Mouse (Mus musculus) hindbrain, embryonic 15.5 days (tissue): ENCODE measurements around the gene Robo1. TPM values are rescaled to one million over a fixed set of nuclear protein-coding genes. Genes with fewer than 3 reads are reported as not detected.

Experiments
- ATAC-seq: fragments of 200-750 bp; cut with Nextera tagmentation; 2 replicates; pipeline ENCODE4 v1.8.0; 2017; ENCODE audit warnings: low read depth, moderate number of reproducible peaks, moderate TSS enrichment; ENCODE audit not compliant: low FRiP score
- H3K27ac ChIP-seq: fragments of 300-500 bp; sonication (generic); replicated peaks from 2 replicates; pipeline ENCODE4 v1.5.1; 2015; ENCODE audit warnings: mild to moderate bottlenecking, inconsistent platforms
- H3K27me3 ChIP-seq: fragments of 300-500 bp; sonication (generic); 2 replicates; pipeline ENCODE4 v1.6.1; 2015; ENCODE audit warnings: control low read depth, inconsistent platforms
- H3K36me3 ChIP-seq: fragments of 300-500 bp; sonication (generic); 2 replicates; pipeline ENCODE4 v1.6.1; 2015; ENCODE audit warnings: control low read depth, inconsistent platforms
- H3K4me1 ChIP-seq: fragments of 300-500 bp; sonication (generic); replicated peaks from 2 replicates; pipeline ENCODE4 v1.6.1; 2015; ENCODE audit warnings: control low read depth, inconsistent platforms
- H3K4me2 ChIP-seq: fragments of 300-500 bp; sonication (generic); 2 replicates; pipeline ENCODE4 v1.6.1; 2015; ENCODE audit warnings: moderate library complexity, mild to moderate bottlenecking, inconsistent platforms
- H3K4me3 ChIP-seq: fragments of 300-500 bp; sonication (generic); 2 replicates; pipeline ENCODE4 v1.5.1; 2015; ENCODE audit warnings: mild to moderate bottlenecking, inconsistent platforms
- H3K9ac ChIP-seq: fragments of 300-500 bp; sonication (generic); 2 replicates; pipeline ENCODE4 v1.6.1; 2015; ENCODE audit warnings: inconsistent platforms
- H3K9me3 ChIP-seq: fragments of 300-500 bp; sonication (generic); 2 replicates; pipeline ENCODE4 v1.6.1; 2016; ENCODE audit warnings: control low read depth, inconsistent platforms
- WGBS: fragments of 180-500 bp; shearing (Covaris S2); methylation state at CpG from one replicate; pipeline ENCODE4 v1.1.7; 2015; 5-methylcytosine and 5-hydroxymethylcytosine counted together
- polyA plus RNA-seq: library from polyadenylated mRNA; unstranded; fragments of >200 nt; fragmentation: Nextera tagmentation; extraction: Ambion mirVana; gene quantifications from 2 replicates; pipeline ENCODE4 v1.2.1, GENCODE M21; 2015

Gene Robo1
- polyA plus RNA-seq, 1 experiment from 2014 or later: 33.1 TPM

GRCm38 (mm10) chr16:72622868-72623267 lies 314.8 kb downstream of the Robo1 start:
- Histone ChIP-seq H3K9ac (no peak overlapping the region), H3K27ac (no peak overlapping the region), H3K4me1 (0 out of 2 replicates have a peak, but pooled peaks cover 4% of the 10 kb centered on the region), H3K27me3 (no peaks in the 10 kb centered on the region), H3K9me3 (no peaks in the 10 kb centered on the region), H3K36me3 (no peaks in the 10 kb centered on the region), H3K4me2 (peak overlapping the region; percentile 3; the same call in 1 of the 2 replicates), H3K4me3 (no peak overlapping the region)
- no peak for ATAC-seq
- 46% methylated on average over 10 of the region's 10 CpGs for WGBS

GRCm38 (mm10) chr16:72633846-72634245 lies 325.7 kb downstream of the Robo1 start:
- no peak overlapping the region for H3K27ac ChIP-seq
- no peaks in the 10 kb centered on the region for H3K9me3 ChIP-seq
- WGBS: 41% methylated on average over 6 of the region's 7 CpGs

GRCm38 (mm10) chr16:72639332-72639940 lies 331.3 kb downstream of the Robo1 start:
- H3K9me3 ChIP-seq: no peaks in the 10 kb centered on the region
- H3K9ac ChIP-seq: no peak overlapping the region
- no peak overlapping the region for H3K4me2 ChIP-seq
- ATAC-seq: no peak
- H3K4me1 ChIP-seq: no peaks in the 10 kb centered on the region
- H3K27ac ChIP-seq: no peak overlapping the region
- 83% methylated on average over 8 of the region's 8 CpGs for WGBS
- no peaks in the 10 kb centered on the region for H3K27me3 ChIP-seq
- H3K36me3 ChIP-seq: no peaks in the 10 kb centered on the region
- H3K4me3 ChIP-seq: no peak overlapping the region

More at GRCm38 (mm10) chr16:72633846-72634245, 325.7 kb downstream of the Robo1 start:
- H3K4me2 ChIP-seq: no peak overlapping the region
- H3K4me3 ChIP-seq: no peak overlapping the region
- no peaks in the 10 kb centered on the region for H3K4me1 ChIP-seq
- no peak overlapping the region for H3K9ac ChIP-seq
- H3K27me3 ChIP-seq: no peaks in the 10 kb centered on the region
- H3K36me3 ChIP-seq: no peaks in the 10 kb centered on the region
- no peak for ATAC-seq

- Histone ChIP-seq H3K27ac (no peak overlapping the region), H3K36me3 (no peaks in the 10 kb centered on the region), H3K9me3 (no peaks in the 10 kb centered on the region), H3K4me1 (no peaks in the 10 kb centered on the region), H3K27me3 (no peaks in the 10 kb centered on the region), H3K4me2 (no peak overlapping the region), H3K4me3 (no peak overlapping the region), H3K9ac (no peak overlapping the region)
- 67% methylated on average over 9 of the region's 9 CpGs for WGBS
- no peak for ATAC-seq
Measured at GRCm38 (mm10) chr16:72640932-72641811, 333.1 kb downstream of the Robo1 start.

- no peak for ATAC-seq
- Histone ChIP-seq H3K36me3 (no peaks in the 10 kb centered on the region), H3K4me3 (no peak overlapping the region), H3K4me1 (no peaks in the 10 kb centered on the region), H3K4me2 (no peak overlapping the region), H3K9me3 (no peaks in the 10 kb centered on the region), H3K27ac (no peak overlapping the region), H3K9ac (no peak overlapping the region), H3K27me3 (no peaks in the 10 kb centered on the region)
- WGBS: 48% methylated on average over 8 of the region's 8 CpGs
Measured at GRCm38 (mm10) chr16:72645890-72646289, 337.8 kb downstream of the Robo1 start.

- Histone ChIP-seq H3K4me2 (peak overlapping the region; percentile 23; the same call in 1 of the 2 replicates), H3K4me3 (no peak overlapping the region), H3K36me3 (no peaks in the 10 kb centered on the region), H3K27ac (no peak overlapping the region), H3K27me3 (no peaks in the 10 kb centered on the region), H3K9ac (no peak overlapping the region), H3K9me3 (no peaks in the 10 kb centered on the region), H3K4me1 (no peaks in the 10 kb centered on the region)
- ATAC-seq: no peak
- WGBS: 44% methylated on average over 4 of the region's 4 CpGs
Measured at GRCm38 (mm10) chr16:72649314-72649713, 341.2 kb downstream of the Robo1 start.

GRCm38 (mm10) chr16:72655411-72655810 lies 347.3 kb downstream of the Robo1 start:
- Histone ChIP-seq H3K4me1 (no peaks in the 10 kb centered on the region), H3K4me2 (no peak overlapping the region), H3K9ac (no peak overlapping the region), H3K36me3 (no peaks in the 10 kb centered on the region), H3K27me3 (no peaks in the 10 kb centered on the region), H3K9me3 (no peaks in the 10 kb centered on the region), H3K27ac (no peak overlapping the region), H3K4me3 (no peak overlapping the region)
- 67% methylated on average over 9 of the region's 9 CpGs for WGBS
- no peak for ATAC-seq

GRCm38 (mm10) chr16:72662837-72663350 lies 354.8 kb downstream of the Robo1 start:
- Histone ChIP-seq H3K4me2 (peak overlapping the region; percentile 92), H3K4me3 (peak overlapping the region; percentile 94), H3K4me1 (peaks cover 24% of the 10 kb centered on the region), H3K27me3 (no peaks in the 10 kb centered on the region), H3K9ac (peak overlapping the region; percentile 71), H3K9me3 (no peaks in the 10 kb centered on the region), H3K36me3 (no peaks in the 10 kb centered on the region), H3K27ac (peak overlapping the region; percentile 84)
- WGBS: under 1% methylated on average over 26 of the region's 26 CpGs
- ATAC-seq: peak; percentile 90

GRCm38 (mm10) chr16:72663351-72664232 lies 355.5 kb downstream of the Robo1 start:
- under 1% methylated on average over 50 of the region's 55 CpGs for WGBS
- Histone ChIP-seq H3K27me3 (no peaks in the 10 kb centered on the region), H3K4me2 (peak overlapping the region; percentile 92), H3K9ac (peak overlapping the region; percentile 71), H3K27ac (peak overlapping the region; percentile 84), H3K4me1 (peaks cover 24% of the 10 kb centered on the region), H3K9me3 (no peaks in the 10 kb centered on the region), H3K4me3 (peak overlapping the region; percentile 94), H3K36me3 (no peaks in the 10 kb centered on the region)
- peak; percentile 85 for ATAC-seq

- WGBS: 0% methylated on average over 12 of the region's 12 CpGs
- H3K4me2 ChIP-seq: peak overlapping the region; percentile 92
- no peaks in the 10 kb centered on the region for H3K27me3 ChIP-seq
- peak overlapping the region; percentile 71 for H3K9ac ChIP-seq
- H3K4me3 ChIP-seq: peak overlapping the region; percentile 94
- H3K36me3 ChIP-seq: no peaks in the 10 kb centered on the region
- no peaks in the 10 kb centered on the region for H3K9me3 ChIP-seq
- H3K27ac ChIP-seq: peak overlapping the region; percentile 84
- no peak for ATAC-seq
- peaks cover 24% of the 10 kb centered on the region for H3K4me1 ChIP-seq
Measured at GRCm38 (mm10) chr16:72664233-72664613, 356.1 kb downstream of the Robo1 start.

GRCm38 (mm10) chr16:72664806-72665205 lies 356.7 kb downstream of the Robo1 start:
- Histone ChIP-seq H3K9me3 (no peaks in the 10 kb centered on the region), H3K4me2 (peak overlapping the region; percentile 92), H3K27ac (no peak overlapping the region), H3K4me3 (peak overlapping the region; percentile 94), H3K27me3 (no peaks in the 10 kb centered on the region), H3K9ac (no peak overlapping the region), H3K4me1 (peaks cover 24% of the 10 kb centered on the region), H3K36me3 (no peaks in the 10 kb centered on the region)
- 22% methylated on average over 4 of the region's 4 CpGs for WGBS
- ATAC-seq: no peak
